Mouse (Mus musculus): ENCODE data around the gene Tmc8. TPM values are rescaled to one million over a fixed set of nuclear protein-coding genes. Genes with fewer than 3 reads are reported as not detected.
A peak's percentile ranks its signal among the peaks of the same experiment; 100 is the strongest.

Tmc8 gene
- polyA plus RNA-seq, 1 experiment from 2014 or later: 3.6 TPM

GRCm38 (mm10) chr11:117816389-117816996, 34.6 kb downstream of the Tmc8 start:
- Histone ChIP-seq H3K36me3 (ENCODE audit: insufficient read depth, low read length) (peaks cover 42% of the 10 kb centered on the region), H3K27ac (no peak overlapping the region), H3K9ac (ENCODE audit: low read depth, low read length) (no peak overlapping the region), H3K4me3 (replicated peaks; ENCODE audit: low read depth, low read length) (no peak overlapping the region), H3K9me3 (replicated peaks; ENCODE audit: low read length) (no peaks in the 10 kb centered on the region), H3K4me2 (ENCODE audit: low read length) (no peak overlapping the region), H3K4me1 (replicated peaks; ENCODE audit: insufficient read depth, low read length) (no peaks in the 10 kb centered on the region), H3K27me3 (ENCODE audit: insufficient read depth, low read length) (no peaks in the 10 kb centered on the region)
- no peak for TF ChIP-seq CTCF (IDR thresholded peaks at IDR 0.05; ENCODE audit: low read depth)
- ATAC-seq (replicated peaks; ENCODE audit: low FRiP score, low read depth) (no peak), DNase-seq (ENCODE audit: low spot score) (no peak)
- 84% methylated on average over 13 of the region's 13 CpGs for WGBS

GRCm38 (mm10) chr11:117819095-117819494, 37.2 kb downstream of the Tmc8 start:
- Histone ChIP-seq H3K4me3 (replicated peaks; ENCODE audit: low read depth, low read length) (no peak overlapping the region), H3K9ac (ENCODE audit: low read depth, low read length) (no peak overlapping the region), H3K27me3 (ENCODE audit: insufficient read depth, low read length) (no peaks in the 10 kb centered on the region), H3K4me2 (ENCODE audit: low read length) (no peak overlapping the region), H3K9me3 (replicated peaks; ENCODE audit: low read length) (no peaks in the 10 kb centered on the region), H3K36me3 (ENCODE audit: insufficient read depth, low read length) (peaks cover 35% of the 10 kb centered on the region; the same call in 1 of the 2 replicates), H3K4me1 (replicated peaks; ENCODE audit: insufficient read depth, low read length) (peaks cover 6% of the 10 kb centered on the region; the same call in 1 of the 2 replicates), H3K27ac (no peak overlapping the region)
- WGBS: 85% methylated on average over 8 of the region's 8 CpGs
- ATAC-seq (replicated peaks; ENCODE audit: low FRiP score, low read depth) (no peak), DNase-seq (ENCODE audit: low spot score) (no peak)
- no peak for TF ChIP-seq CTCF (IDR thresholded peaks at IDR 0.05; ENCODE audit: low read depth)

GRCm38 (mm10) chr11:117820173-117820572, 38.3 kb downstream of the Tmc8 start:
- H3K36me3 ChIP-seq (ENCODE audit: insufficient read depth, low read length): peaks cover 29% of the 10 kb centered on the region; the same call in 1 of the 2 replicates
- DNase-seq (ENCODE audit: low spot score) (no peak), ATAC-seq (replicated peaks; ENCODE audit: low FRiP score, low read depth) (no peak)
- H3K9ac ChIP-seq (ENCODE audit: low read depth, low read length): no peak overlapping the region
- H3K27me3 ChIP-seq (ENCODE audit: insufficient read depth, low read length): no peaks in the 10 kb centered on the region
- no peak overlapping the region for H3K4me2 ChIP-seq (ENCODE audit: low read length)
- peaks cover 14% of the 10 kb centered on the region; the same call in 1 of the 2 replicates for H3K4me1 ChIP-seq (replicated peaks; ENCODE audit: insufficient read depth, low read length)
- H3K27ac ChIP-seq: no peak overlapping the region
- WGBS: 94% methylated on average over 7 of the region's 7 CpGs
- no peak overlapping the region for H3K4me3 ChIP-seq (replicated peaks; ENCODE audit: low read depth, low read length)
- TF ChIP-seq CTCF (IDR thresholded peaks at IDR 0.05; ENCODE audit: low read depth): no peak
- no peaks in the 10 kb centered on the region for H3K9me3 ChIP-seq (replicated peaks; ENCODE audit: low read length)

GRCm38 (mm10) chr11:117821868-117822267, 40.0 kb downstream of the Tmc8 start:
- H3K9ac ChIP-seq (ENCODE audit: low read depth, low read length): no peak overlapping the region
- WGBS: 83% methylated on average over 9 of the region's 9 CpGs
- no peak overlapping the region for H3K27ac ChIP-seq
- H3K4me1 ChIP-seq (replicated peaks; ENCODE audit: insufficient read depth, low read length): peaks cover 22% of the 10 kb centered on the region; the same call in 1 of the 2 replicates
- no peak overlapping the region for H3K4me3 ChIP-seq (replicated peaks; ENCODE audit: low read depth, low read length)
- no peak for TF ChIP-seq CTCF (IDR thresholded peaks at IDR 0.05; ENCODE audit: low read depth)
- DNase-seq (ENCODE audit: low spot score) (no peak), ATAC-seq (replicated peaks; ENCODE audit: low FRiP score, low read depth) (no peak)
- H3K36me3 ChIP-seq (ENCODE audit: insufficient read depth, low read length): peaks cover 26% of the 10 kb centered on the region; the same call in 1 of the 2 replicates
- H3K9me3 ChIP-seq (replicated peaks; ENCODE audit: low read length): no peaks in the 10 kb centered on the region
- no peaks in the 10 kb centered on the region for H3K27me3 ChIP-seq (ENCODE audit: insufficient read depth, low read length)
- H3K4me2 ChIP-seq (ENCODE audit: low read length): no peak overlapping the region

- H3K9ac ChIP-seq (ENCODE audit: low read depth, low read length): no peak overlapping the region
- no peaks in the 10 kb centered on the region for H3K9me3 ChIP-seq (replicated peaks; ENCODE audit: low read length)
- H3K4me2 ChIP-seq (ENCODE audit: low read length): no peak overlapping the region
- peaks cover 22% of the 10 kb centered on the region; the same call in 1 of the 2 replicates for H3K4me1 ChIP-seq (replicated peaks; ENCODE audit: insufficient read depth, low read length)
- peaks cover 22% of the 10 kb centered on the region; the same call in 1 of the 2 replicates for H3K36me3 ChIP-seq (ENCODE audit: insufficient read depth, low read length)
- 57% methylated on average over 7 of the region's 7 CpGs for WGBS
- DNase-seq (ENCODE audit: low spot score) (peak; percentile 55), ATAC-seq (replicated peaks; ENCODE audit: low FRiP score, low read depth) (no peak)
- H3K4me3 ChIP-seq (replicated peaks; ENCODE audit: low read depth, low read length): no peak overlapping the region
- peak overlapping the region; percentile 48 for H3K27ac ChIP-seq
- no peak for TF ChIP-seq CTCF (IDR thresholded peaks at IDR 0.05; ENCODE audit: low read depth)
- H3K27me3 ChIP-seq (ENCODE audit: insufficient read depth, low read length): no peaks in the 10 kb centered on the region
Observed at GRCm38 (mm10) chr11:117822728-117823241, 40.9 kb downstream of the Tmc8 start.

GRCm38 (mm10) chr11:117823411-117823810, 41.5 kb downstream of the Tmc8 start:
- 78% methylated on average over 6 of the region's 6 CpGs for WGBS
- H3K4me3 ChIP-seq (replicated peaks; ENCODE audit: low read depth, low read length): no peak overlapping the region
- DNase-seq (ENCODE audit: low spot score) (no peak), ATAC-seq (replicated peaks; ENCODE audit: low FRiP score, low read depth) (no peak)
- H3K4me2 ChIP-seq (ENCODE audit: low read length): no peak overlapping the region
- H3K4me1 ChIP-seq (replicated peaks; ENCODE audit: insufficient read depth, low read length): peaks cover 26% of the 10 kb centered on the region; the same call in 1 of the 2 replicates
- H3K9me3 ChIP-seq (replicated peaks; ENCODE audit: low read length): no peaks in the 10 kb centered on the region
- H3K27me3 ChIP-seq (ENCODE audit: insufficient read depth, low read length): no peaks in the 10 kb centered on the region
- TF ChIP-seq CTCF (IDR thresholded peaks at IDR 0.05; ENCODE audit: low read depth): no peak
- H3K27ac ChIP-seq: no peak overlapping the region
- peaks cover 22% of the 10 kb centered on the region; the same call in 1 of the 2 replicates for H3K36me3 ChIP-seq (ENCODE audit: insufficient read depth, low read length)
- H3K9ac ChIP-seq (ENCODE audit: low read depth, low read length): no peak overlapping the region
